Mouse (Mus musculus) T-cell, adult 2 months (primary cell): ENCODE data around the gene Wsb2.
"Not testable (repeated sequence)": the region's sequence is repeated elsewhere in the genome, so short reads cannot be mapped to it uniquely, and the experiment has no call there.

ENCODE experiments used
- DNase-seq: peaks from one replicate; pipeline ENCODE4 v3.0.0; 2022; ENCODE audit warnings: low spot score

Wsb2 gene

GRCm38 (mm10) chr5:117357129-117357477 is at the start of gene Wsb2:
Wsb2 (plus strand) TSS chr5:117357304.
- peak; percentile 74 for DNase-seq

GRCm38 (mm10) chr5:117307699-117308098 is 49.4 kb upstream of the Wsb2 start:
- peak; percentile 64 for DNase-seq

GRCm38 (mm10) chr5:117313420-117313819 is 43.7 kb upstream of the Wsb2 start:
- no peak for DNase-seq

GRCm38 (mm10) chr5:117313909-117314308 is 43.2 kb upstream of the Wsb2 start:
- DNase-seq: no peak

GRCm38 (mm10) chr5:117314587-117315428 is 42.3 kb upstream of the Wsb2 start:
- no peak for DNase-seq

GRCm38 (mm10) chr5:117318741-117319629 is 38.1 kb upstream of the Wsb2 start, which contains the start of gene Vsig10:
Vsig10 (plus strand) TSS chr5:117319083.
- DNase-seq: peak; percentile 19

GRCm38 (mm10) chr5:117323751-117324150 is 33.4 kb upstream of the Wsb2 start:
- DNase-seq: no peak

- no peak for DNase-seq
Observed at GRCm38 (mm10) chr5:117326408-117326807, 30.7 kb upstream of the Wsb2 start.

- no peak for DNase-seq
Observed at GRCm38 (mm10) chr5:117330457-117330856, 26.6 kb upstream of the Wsb2 start.

GRCm38 (mm10) chr5:117337999-117338398 is 19.1 kb upstream of the Wsb2 start:
- no peak for DNase-seq

GRCm38 (mm10) chr5:117338503-117338902 is 18.6 kb upstream of the Wsb2 start:
- DNase-seq: no peak

GRCm38 (mm10) chr5:117340081-117340480 is 17.0 kb upstream of the Wsb2 start:
- DNase-seq: no peak

GRCm38 (mm10) chr5:117341896-117342295 is 15.2 kb upstream of the Wsb2 start:
- DNase-seq: no peak

GRCm38 (mm10) chr5:117344496-117344895 is 12.6 kb upstream of the Wsb2 start:
- DNase-seq: not testable (repeated sequence)

GRCm38 (mm10) chr5:117345432-117345976 is 11.6 kb upstream of the Wsb2 start:
- DNase-seq: no peak

GRCm38 (mm10) chr5:117346281-117346680 is 10.8 kb upstream of the Wsb2 start:
- DNase-seq: no peak

GRCm38 (mm10) chr5:117347011-117347410 is 10.1 kb upstream of the Wsb2 start:
- DNase-seq: no peak

GRCm38 (mm10) chr5:117347838-117348237 is 9.3 kb upstream of the Wsb2 start:
- DNase-seq: no peak

GRCm38 (mm10) chr5:117348279-117348678 is 8.8 kb upstream of the Wsb2 start:
- no peak for DNase-seq

GRCm38 (mm10) chr5:117354121-117354520 is 3.0 kb upstream of the Wsb2 start:
- no peak for DNase-seq

GRCm38 (mm10) chr5:117355648-117356303 is 1.3 kb upstream of the Wsb2 start:
- no peak for DNase-seq
